Mouse (Mus musculus) CD4-positive helper T cell, adult 2 months (primary cell): ENCODE results near the gene Mus81.

Experiments used
- DNase-seq: peaks from one replicate; pipeline ENCODE4 v3.0.0-alpha.2; 2012; ENCODE audit warnings: low read depth, missing footprints, low spot score

Gene Mus81

DNA sequence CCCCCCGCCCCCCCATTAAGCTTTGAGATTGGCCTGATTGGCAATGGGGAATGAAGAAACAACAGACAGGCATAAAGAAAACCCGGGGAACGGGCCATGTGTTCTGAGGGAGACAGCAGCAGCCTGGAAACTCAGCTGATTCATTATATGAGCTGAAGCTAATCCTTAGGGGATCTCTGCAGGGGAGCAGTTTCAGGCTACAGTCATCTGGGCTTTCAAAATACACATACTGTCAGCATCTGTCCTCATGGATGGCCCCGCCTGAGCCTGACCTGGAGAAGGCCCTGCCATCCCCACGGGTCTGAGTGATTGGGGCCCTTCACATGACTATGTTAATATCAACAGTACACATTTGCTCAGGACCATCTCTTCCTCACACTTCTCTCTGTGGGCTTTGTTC, 16.4 kb downstream of the Mus81 start:
- no peak for DNase-seq

DNA sequence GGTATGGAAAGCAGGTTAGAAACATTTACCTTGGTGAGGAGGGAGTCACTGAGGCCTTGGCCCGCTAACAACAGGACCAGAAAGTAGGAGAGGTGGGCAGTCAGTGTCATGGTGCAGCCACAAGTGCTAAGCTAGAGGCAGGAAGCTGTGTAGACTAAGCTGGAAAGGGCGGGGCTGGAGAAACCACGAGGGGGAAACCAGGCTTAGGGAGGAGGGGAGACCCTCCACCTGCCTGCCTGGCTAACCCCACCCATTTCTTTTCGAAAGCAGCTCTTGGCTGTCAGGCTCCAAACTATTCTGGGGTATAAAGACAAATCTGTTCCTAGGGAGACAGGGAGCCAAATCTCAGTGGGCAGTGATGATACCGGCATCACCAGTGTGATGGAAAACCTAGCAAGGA, 19.8 kb downstream of the Mus81 start, which contains the start of gene Ctsw:
Gene Ctsw, minus strand, starts transcription at position 134 of the 400 bp plus-strand sequence.
- DNase-seq, result peak; percentile 69

DNA sequence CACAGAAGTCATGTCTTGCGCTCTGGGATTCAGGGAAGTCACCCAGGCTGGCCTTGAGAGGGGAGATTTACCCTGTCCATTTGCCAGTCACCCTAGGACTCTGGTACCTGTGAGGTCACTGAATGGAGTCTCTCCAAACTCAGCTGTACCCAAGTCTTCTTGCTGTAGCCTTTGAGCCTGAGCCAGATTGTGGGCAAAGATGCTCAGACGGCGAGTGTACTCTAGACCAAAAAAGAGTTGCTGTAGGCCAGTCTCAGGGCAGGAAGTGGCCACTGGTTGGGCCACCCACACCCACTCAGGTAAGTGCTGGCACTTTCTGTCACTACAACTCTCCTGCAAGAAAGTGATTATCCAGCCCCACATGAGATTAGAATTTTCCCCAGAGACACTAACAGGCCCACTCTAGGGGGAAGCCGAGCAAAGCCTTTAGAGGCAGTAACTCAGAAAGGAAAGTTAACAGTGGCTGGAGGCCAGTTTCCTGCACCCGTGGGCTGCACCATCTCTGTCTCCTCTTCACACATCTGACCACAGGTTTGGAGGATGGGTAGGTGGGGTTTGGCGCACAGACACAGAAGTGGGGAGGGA, 21.2 kb downstream of the Mus81 start:
- no peak for DNase-seq

GRCm38 (mm10) chr19:5465037-5465436, 23.2 kb downstream of the Mus81 start:
- DNase-seq, result no peak

GRCm38 (mm10) chr19:5463791-5464562, 24.2 kb downstream of the Mus81 start:
- DNase-seq, result peak; percentile 55

DNA sequence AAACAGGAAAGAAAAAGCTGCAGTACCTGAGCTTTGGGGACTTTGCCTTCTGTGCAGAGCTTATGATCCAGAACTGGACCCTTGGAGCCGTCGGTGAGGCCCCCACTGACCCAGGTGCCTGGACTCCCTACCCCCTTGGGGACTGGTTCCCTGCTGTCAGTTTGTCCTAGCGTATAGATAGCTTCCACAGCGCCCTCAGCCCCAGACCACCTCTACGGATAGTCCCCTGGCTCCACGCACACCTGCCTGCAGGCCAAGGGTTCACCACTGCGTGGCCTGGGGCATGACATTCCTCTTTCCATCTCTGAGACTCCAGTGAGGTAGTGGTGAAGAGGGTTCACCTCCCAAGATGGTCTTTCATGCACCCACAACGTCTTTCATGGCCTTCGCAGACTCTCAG, 25.0 kb downstream of the Mus81 start:
- no peak for DNase-seq

- no peak for DNase-seq
Observed at GRCm38 (mm10) chr19:5461411-5461810, 26.8 kb downstream of the Mus81 start.

- peak; percentile 89 for DNase-seq
Observed at GRCm38 (mm10) chr19:5460465-5460911, 27.7 kb downstream of the Mus81 start, which contains the start of gene Fibp. TSS of gene Fibp (plus strand) at chr19:5460615.

GRCm38 (mm10) chr19:5459896-5460295, 28.3 kb downstream of the Mus81 start:
- peak; percentile 45 for DNase-seq

- DNase-seq, result no peak
Observed at GRCm38 (mm10) chr19:5459019-5459418, 29.2 kb downstream of the Mus81 start.

DNA sequence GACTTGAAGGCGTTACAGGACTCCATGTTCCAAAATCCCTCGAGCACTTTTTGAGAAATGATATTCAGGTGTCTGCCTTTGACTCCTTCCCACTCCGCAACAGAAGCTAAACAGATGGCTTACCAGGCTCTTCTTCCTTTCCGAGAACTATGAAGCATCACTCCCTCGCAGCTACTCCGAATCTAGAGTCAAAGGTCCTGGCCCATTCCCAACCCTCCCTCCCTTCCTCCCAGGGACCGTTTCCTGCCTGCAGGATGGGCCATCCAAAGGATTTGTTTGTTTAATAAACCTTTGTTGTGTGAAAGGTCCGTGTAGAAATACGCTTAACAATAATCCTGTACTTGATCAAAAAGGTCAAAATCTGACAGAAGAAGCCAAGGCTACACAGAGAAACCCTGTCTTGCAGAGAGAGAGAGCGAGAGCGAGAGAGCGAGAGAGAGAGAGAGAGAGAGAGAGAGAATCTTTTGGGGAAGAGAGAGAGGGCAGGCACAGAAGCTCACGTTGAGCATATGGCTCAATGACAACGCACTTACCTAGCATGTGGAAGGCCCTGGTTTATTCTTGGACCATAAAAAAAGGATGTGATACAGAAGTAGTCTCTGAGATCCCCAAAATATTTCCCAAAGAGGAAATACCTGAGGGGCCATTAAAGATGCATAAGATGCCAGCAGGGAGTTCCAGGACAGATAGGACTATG, 30.3 kb downstream of the Mus81 start, which contains the start of gene Ccdc85b:
Gene Ccdc85b, minus strand, starts transcription at position 149 of the 697 bp plus-strand sequence.
- no peak for DNase-seq

DNA sequence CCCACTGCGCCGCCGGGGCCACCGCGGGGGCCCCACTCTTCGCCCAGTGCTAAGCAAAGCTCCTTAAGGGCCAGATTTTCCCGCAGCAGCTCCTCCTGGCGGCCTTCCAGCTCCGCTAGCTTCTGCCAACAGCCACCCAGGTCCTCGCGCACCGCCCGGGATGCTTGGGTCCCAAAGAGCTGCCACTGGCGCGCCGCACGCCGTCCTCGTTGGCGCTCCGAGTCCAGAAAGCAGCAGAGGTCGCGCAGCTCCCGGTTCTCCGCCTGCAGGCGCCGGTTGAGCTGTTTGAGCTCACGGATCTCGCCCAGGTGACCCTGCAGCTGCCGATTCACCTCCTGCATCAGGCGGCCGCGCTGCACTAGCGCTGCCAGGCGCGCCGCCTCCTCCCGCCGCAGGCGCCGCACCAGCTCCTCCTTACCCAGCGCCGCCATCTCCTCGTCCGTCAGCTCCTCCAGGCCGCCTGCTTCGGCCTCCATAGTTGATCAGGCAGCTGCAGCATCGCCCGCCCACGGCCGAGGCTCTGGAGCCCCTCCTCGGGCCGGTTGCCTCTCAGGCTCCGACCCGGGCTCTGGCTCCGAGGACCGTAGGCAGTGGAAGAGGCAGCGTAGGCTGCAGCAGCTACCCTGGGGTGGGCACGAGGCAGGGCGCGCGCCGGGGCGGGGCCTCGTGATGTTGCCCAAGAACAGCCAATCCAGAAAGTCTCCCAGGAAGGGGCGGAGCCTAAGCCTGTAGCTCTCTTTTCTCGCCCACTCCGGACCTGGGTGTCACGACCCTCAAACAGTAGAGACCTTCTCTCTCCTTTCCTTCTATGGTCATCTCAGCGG, 31.1 kb downstream of the Mus81 start:
- DNase-seq, result peak; percentile 94

DNA sequence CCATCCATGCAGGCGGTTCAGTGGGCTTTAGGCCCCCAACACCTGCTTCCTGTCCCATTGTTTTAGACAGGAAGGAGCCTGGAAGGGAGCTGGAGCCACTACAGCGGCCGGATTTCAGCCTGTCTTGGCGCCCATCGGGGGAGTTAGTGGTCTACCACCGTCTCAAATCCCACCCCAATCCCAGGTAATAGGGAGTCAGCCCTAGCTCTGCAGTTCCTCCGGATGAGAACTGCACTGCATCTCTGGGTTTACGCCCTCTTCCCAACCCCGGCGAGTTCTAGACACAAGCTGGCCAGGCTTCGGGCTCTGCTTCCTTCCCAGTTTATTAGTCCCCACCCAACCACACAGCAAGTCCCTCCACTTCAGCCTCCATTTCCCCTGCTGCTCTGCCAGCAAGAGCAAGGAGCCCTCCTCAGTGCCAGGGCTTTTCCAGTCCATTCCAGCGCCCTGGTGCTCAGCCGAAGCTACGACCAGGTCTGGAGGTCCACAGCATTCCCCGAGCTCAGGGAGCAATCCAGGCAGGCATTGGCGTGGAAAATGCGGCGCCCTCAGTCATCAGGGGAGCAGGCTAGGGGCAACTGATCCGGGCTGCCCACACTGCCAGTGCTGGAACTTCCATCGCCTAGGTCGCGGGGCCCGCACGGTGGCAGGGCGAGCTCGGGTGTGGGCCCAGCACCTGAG, 31.8 kb downstream of the Mus81 start:
- DNase-seq, result no peak

DNA sequence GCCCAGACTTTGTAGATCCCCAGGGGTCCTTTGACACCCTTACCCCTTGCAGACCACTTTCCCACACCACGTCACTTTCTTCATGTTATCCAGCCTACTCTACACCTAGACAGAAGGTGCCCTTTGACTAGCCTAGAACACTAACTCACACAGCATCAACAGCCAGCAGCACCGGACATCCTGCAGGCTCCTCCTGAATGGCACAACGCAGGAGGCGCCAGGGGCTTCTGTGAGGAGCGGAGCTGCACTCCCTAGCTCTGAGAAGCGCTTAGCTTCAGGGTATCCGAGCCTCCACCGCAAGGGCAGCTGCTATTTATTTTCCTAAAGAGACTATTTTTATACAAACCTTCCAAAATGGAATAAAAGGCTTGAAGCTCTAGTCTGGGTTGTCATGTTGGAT, 32.6 kb downstream of the Mus81 start:
- DNase-seq, result no peak

GRCm38 (mm10) chr19:5455037-5455436, 33.2 kb downstream of the Mus81 start:
- no peak for DNase-seq

GRCm38 (mm10) chr19:5451766-5452165, 36.4 kb downstream of the Mus81 start:
- DNase-seq, result no peak

GRCm38 (mm10) chr19:5449673-5450072, 38.5 kb downstream of the Mus81 start:
- no peak for DNase-seq

DNA sequence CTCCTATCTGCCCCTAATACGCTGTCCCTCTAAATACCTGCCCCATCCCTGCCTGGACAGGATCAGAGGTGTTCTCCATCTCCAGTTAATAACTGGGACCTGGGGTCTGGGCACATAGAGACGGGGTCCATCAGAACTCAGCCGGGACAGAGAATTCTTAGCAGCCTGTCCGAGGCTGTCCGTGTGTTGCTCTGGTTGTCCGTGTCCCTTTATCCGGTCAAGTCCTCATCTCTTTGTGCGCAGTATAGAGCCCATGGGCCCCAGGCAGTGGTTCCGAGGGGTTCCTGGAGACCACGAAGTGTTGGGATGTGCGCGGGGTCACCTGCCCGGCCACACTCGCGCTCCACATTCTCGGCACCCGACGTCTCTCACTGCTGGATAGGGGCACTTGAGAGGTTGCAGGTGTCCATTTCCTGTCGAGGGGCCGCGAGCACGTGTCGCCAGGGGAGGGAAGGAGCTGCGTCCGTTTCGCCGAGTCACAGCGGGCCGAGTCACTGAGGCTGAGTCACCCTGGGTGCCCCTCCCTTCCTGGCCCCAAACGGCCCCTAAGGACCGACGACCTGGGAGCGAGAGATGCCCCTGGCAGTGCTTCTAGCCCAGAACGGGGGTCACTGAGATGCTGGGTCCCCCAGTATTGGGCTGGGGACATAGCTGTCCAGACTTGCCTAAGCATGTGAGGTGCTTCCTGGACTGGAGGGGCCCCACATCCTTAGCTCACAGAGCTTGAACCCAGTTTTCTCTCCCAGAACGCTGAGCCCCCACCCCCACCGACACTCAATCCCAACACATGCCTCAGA, 39.6 kb downstream of the Mus81 start:
- DNase-seq, result peak; percentile 53

GRCm38 (mm10) chr19:5447515-5448353, 40.5 kb downstream of the Mus81 start, which contains the start of gene Fosl1:
TSS of gene Fosl1 (plus strand) at chr19:5447547.
- DNase-seq, result peak; percentile 92
